Mouse (Mus musculus) stomach, embryonic 14.5 days (tissue): ENCODE data around the gene Sap18. TPM values are rescaled to one million over a fixed set of nuclear protein-coding genes. Genes with fewer than 3 reads are reported as not detected.

Experiments
- ATAC-seq: fragments of 200-750 bp; cut with Nextera tagmentation; 2 replicates; pipeline ENCODE4 v1.8.0; 2017; ENCODE audit warnings: low read depth, moderate TSS enrichment; ENCODE audit not compliant: insufficient number of reproducible peaks, insufficient read depth, low FRiP score
- H3K27ac ChIP-seq: fragments of 300-500 bp; sonication (generic); 2 replicates; pipeline ENCODE4 v1.5.1; 2014; ENCODE audit warnings: mild to moderate bottlenecking, low read length, moderate library complexity, mixed read lengths
- H3K27me3 ChIP-seq: fragments of 300-500 bp; sonication (generic); 2 replicates; pipeline ENCODE4 v1.6.1; 2014; ENCODE audit warnings: low read length, control low read depth, mixed read lengths; ENCODE audit not compliant: control insufficient read depth, insufficient read depth
- H3K36me3 ChIP-seq: fragments of 300-500 bp; sonication (generic); 2 replicates; pipeline ENCODE4 v1.6.1; 2014; ENCODE audit warnings: mild to moderate bottlenecking, control low read depth, low read length, moderate library complexity, mixed read lengths; ENCODE audit not compliant: control insufficient read depth, insufficient read depth
- H3K4me1 ChIP-seq: fragments of 300-500 bp; sonication (generic); 2 replicates; pipeline ENCODE4 v1.6.1; 2014; ENCODE audit warnings: low read length, control low read depth, mixed read lengths; ENCODE audit not compliant: control insufficient read depth, insufficient read depth
- H3K4me2 ChIP-seq: fragments of 300-500 bp; sonication (generic); replicated peaks from 2 replicates; pipeline ENCODE4 v1.6.1; 2014; ENCODE audit warnings: low read depth, low read length, control low read depth
- H3K4me3 ChIP-seq: fragments of 300-500 bp; sonication (generic); 2 replicates; pipeline ENCODE4 v1.5.1; 2014; ENCODE audit warnings: low read depth, low read length, control low read depth
- H3K9ac ChIP-seq: fragments of 300-500 bp; sonication (generic); replicated peaks from 2 replicates; pipeline ENCODE4 v1.6.1; 2014; ENCODE audit warnings: low read depth, mild to moderate bottlenecking, control low read depth, low read length, moderate library complexity, mixed read lengths
- H3K9me3 ChIP-seq: fragments of 300-500 bp; sonication (generic); 2 replicates; pipeline ENCODE4 v1.6.1; 2016; ENCODE audit warnings: low read depth, low read length, control low read depth; ENCODE audit not compliant: control insufficient read depth
- WGBS: fragments of 180-500 bp; shearing (Covaris S2); extraction: QIAGEN DNeasy Blood & Tissue Kit; methylation state at CpG from one replicate; pipeline ENCODE4 v1.1.7; 2014; 5-methylcytosine and 5-hydroxymethylcytosine counted together
- polyA plus RNA-seq: library from polyadenylated mRNA; unstranded; fragments of >200 nt; fragmentation: Nextera tagmentation; extraction: Ambion mirVana; gene quantifications from 2 replicates; pipeline ENCODE4 v1.2.1, GENCODE M21; 2014

Gene Sap18
- polyA plus RNA-seq, 1 experiment from 2014 or later, result 59.4 TPM

GRCm38 (mm10) chr14:57803731-57804130 is 5.8 kb downstream of the Sap18 start:
- Histone ChIP-seq H3K4me2 (no peak overlapping the region), H3K27ac (no peak overlapping the region), H3K9me3 (no peaks in the 10 kb centered on the region), H3K4me3 (no peak overlapping the region), H3K9ac (no peak overlapping the region), H3K36me3 (peaks cover 60% of the 10 kb centered on the region), H3K27me3 (no peaks in the 10 kb centered on the region), H3K4me1 (peaks cover 10% of the 10 kb centered on the region; the same call in 1 of the 2 replicates)
- ATAC-seq, result no peak
- 82% methylated on average over 4 of the region's 4 CpGs for WGBS

DNA sequence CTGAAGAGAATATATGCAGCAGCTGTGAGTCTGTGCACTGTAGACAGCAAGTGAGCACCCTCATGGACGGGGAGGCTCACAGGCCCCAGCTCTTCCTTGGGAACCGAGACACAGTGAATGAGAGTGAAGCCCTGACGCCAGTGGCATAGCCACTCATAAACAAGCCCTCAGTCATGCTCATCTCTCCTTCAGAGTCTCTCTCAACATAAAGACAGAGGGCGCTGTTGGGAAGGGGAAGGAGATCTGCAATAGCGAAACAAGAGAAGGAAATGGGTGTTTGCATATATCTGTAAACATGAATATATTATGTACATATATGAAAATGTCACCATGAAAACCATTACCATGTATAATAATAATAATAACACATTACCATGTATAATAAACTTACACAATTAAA is 10.6 kb downstream of the Sap18 start:
- no peak for ATAC-seq
- H3K36me3 ChIP-seq, result peaks cover 52% of the 10 kb centered on the region
- no peaks in the 10 kb centered on the region for H3K9me3 ChIP-seq
- no peaks in the 10 kb centered on the region for H3K4me1 ChIP-seq
- H3K4me3 ChIP-seq, result no peak overlapping the region
- H3K9ac ChIP-seq, result no peak overlapping the region
- no peak overlapping the region for H3K27ac ChIP-seq
- 79% methylated on average over 5 of the region's 5 CpGs for WGBS
- H3K27me3 ChIP-seq, result no peaks in the 10 kb centered on the region
- no peak overlapping the region for H3K4me2 ChIP-seq

DNA sequence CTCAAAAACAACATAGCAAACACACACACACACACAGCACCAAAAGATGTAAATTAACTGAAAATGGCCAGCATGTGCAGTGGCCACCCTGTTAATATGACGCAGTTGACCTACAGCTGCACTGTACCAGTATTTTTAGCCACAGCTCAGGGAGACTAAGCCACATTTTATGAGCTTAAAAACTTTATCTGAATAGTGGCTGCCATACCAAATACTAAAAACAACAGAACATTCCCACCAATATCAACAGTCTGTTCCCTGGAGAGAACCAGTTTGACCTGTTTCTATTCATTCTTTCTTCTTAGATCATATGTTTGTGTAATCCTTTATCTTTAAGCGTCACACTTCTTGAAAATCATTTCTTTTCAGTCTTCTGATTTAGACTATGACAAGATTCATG is 12.9 kb downstream of the Sap18 start:
- 69% methylated on average over 2 of the region's 2 CpGs for WGBS
- H3K36me3 ChIP-seq, result peaks cover 34% of the 10 kb centered on the region
- H3K4me3 ChIP-seq, result no peak overlapping the region
- H3K9me3 ChIP-seq, result no peaks in the 10 kb centered on the region
- H3K4me2 ChIP-seq, result no peak overlapping the region
- ATAC-seq, result peak; percentile 64; the same call in 1 of the 2 replicates
- H3K27me3 ChIP-seq, result no peaks in the 10 kb centered on the region
- peak overlapping the region; percentile 66; the same call in 1 of the 2 replicates for H3K27ac ChIP-seq
- H3K4me1 ChIP-seq, result no peaks in the 10 kb centered on the region
- H3K9ac ChIP-seq, result no peak overlapping the region

GRCm38 (mm10) chr14:57811844-57812243 is 13.9 kb downstream of the Sap18 start:
- Histone ChIP-seq H3K9ac (no peak overlapping the region), H3K27me3 (no peaks in the 10 kb centered on the region), H3K9me3 (no peaks in the 10 kb centered on the region), H3K36me3 (peaks cover 33% of the 10 kb centered on the region), H3K4me3 (no peak overlapping the region), H3K27ac (no peak overlapping the region), H3K4me1 (no peaks in the 10 kb centered on the region), H3K4me2 (no peak overlapping the region)
- no peak for ATAC-seq
- WGBS, result 96% methylated on average over 5 of the region's 5 CpGs

GRCm38 (mm10) chr14:57820839-57821238 is 22.9 kb downstream of the Sap18 start:
- no peak overlapping the region for H3K27ac ChIP-seq
- no peak overlapping the region for H3K9ac ChIP-seq
- peaks cover 6% of the 10 kb centered on the region for H3K4me1 ChIP-seq
- H3K27me3 ChIP-seq, result no peaks in the 10 kb centered on the region
- no peaks in the 10 kb centered on the region for H3K9me3 ChIP-seq
- 79% methylated on average over 4 of the region's 4 CpGs for WGBS
- peaks cover 38% of the 10 kb centered on the region for H3K36me3 ChIP-seq
- H3K4me3 ChIP-seq, result no peak overlapping the region
- H3K4me2 ChIP-seq, result no peak overlapping the region
- no peak for ATAC-seq

DNA sequence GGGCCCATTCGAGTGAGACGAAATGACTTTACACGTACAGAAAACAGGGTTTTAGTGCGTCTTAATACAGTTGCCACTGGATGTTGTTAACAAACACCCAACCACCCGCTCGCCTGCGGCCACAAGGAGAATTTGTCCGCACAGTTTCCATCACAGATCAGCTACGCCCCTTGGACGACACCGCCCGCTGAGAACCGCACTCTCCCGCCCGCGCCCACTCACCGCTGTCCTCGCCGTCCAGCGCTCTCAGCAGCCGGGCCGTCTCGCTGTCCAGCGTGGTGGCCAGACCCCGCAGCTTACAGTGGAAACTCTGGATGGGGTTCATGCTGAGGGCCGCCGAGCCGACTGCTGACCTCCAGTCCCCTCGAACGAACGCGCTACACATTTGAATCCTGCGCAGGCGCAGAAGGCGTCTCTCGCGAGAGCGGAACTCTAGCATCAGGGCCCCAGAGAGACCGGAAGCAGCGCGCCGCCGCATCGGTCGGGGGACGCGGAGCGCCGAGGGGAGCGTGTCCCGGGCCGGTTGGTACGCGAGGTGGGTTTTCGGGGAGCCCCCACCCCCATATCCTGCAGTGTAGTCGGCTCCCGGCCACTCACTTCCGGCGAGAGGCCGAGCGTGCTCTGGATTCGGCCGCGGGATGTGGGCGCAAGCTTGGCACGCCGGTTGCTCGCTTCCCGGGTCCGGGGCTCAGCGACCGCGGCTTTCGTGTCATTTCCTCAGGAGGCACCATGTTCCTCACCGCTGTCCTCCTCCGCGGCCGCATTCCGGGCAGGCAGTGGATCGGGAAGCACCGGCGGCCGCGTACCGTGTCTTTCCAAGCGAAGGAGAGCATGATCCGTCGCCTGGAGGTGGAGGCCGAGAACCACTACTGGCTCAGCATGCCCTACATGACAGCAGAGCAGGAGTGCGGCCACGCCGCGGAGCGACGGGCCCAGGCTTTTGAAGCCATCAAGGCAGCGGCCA is 28.1 kb downstream of the Sap18 start, which contains the start of the genes Ska3 and Mrpl57:
Gene Ska3, minus strand, starts transcription at position 398 of the 964 bp plus-strand sequence.
Gene Mrpl57, plus strand, starts transcription at position 447 of the 964 bp plus-strand sequence.
- Histone ChIP-seq H3K4me1 (peaks cover 17% of the 10 kb centered on the region), H3K4me2 (peak within 1 kb of the TSS; percentile 72), H3K4me3 (peak within 1 kb of the TSS; percentile 81), H3K27me3 (no peaks in the 10 kb centered on the region), H3K9me3 (no peaks in the 10 kb centered on the region), H3K27ac (peak within 1 kb of the TSS; percentile 90), H3K9ac (peak within 1 kb of the TSS; percentile 81), H3K36me3 (peaks cover 7% of the 10 kb centered on the region; the same call in 1 of the 2 replicates)
- ATAC-seq, result peak; percentile 95
- under 1% methylated on average over 87 of the region's 96 CpGs for WGBS

DNA sequence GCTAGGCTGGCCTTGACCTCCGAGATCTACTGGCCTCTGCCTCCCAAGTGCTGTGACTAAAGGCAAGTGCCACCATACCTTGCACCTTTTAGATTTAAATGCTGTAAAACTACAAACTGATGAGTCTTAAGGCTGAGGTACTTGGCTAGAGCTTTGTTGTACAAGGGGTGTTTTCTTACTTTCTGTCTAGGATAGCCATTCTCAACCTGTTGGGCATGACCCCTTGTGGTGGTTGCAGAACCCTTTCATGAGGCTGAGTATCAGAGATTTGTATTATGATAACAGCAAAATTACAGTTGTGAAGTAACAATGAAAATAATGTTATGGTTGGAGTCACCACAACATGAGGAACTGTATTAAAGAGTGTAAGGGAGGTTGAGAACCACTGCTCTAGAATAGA is 29.3 kb downstream of the Sap18 start:
- Histone ChIP-seq H3K4me2 (peak overlapping the region; percentile 72), H3K27ac (no peak overlapping the region), H3K4me3 (peak overlapping the region; percentile 81), H3K27me3 (no peaks in the 10 kb centered on the region), H3K9ac (peak overlapping the region; percentile 81; the same call in 1 of the 2 replicates), H3K36me3 (peaks cover 3% of the 10 kb centered on the region; the same call in 1 of the 2 replicates), H3K9me3 (no peaks in the 10 kb centered on the region), H3K4me1 (peaks cover 17% of the 10 kb centered on the region)
- 71% methylated on average over 1 of the region's 1 CpGs for WGBS
- ATAC-seq, result no peak

DNA sequence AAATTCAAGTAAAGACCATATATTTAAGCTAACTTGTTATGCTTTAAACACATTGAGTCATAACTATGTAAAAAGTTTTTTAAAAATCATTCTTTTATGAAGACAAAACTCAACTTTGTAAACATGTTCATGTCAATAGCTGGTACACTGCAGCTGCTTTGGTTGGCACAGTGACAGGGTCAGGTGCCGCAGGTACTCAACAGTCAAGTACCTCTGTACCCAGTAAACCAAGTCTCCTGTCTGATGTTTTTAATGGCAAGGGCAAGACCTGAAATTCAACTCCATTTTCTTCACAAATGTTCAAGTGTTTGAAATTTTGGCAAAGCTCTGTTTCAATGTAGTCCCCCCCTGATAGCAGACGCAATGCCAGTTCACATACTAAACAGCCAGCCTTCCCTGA is 35.5 kb downstream of the Sap18 start:
- Histone ChIP-seq H3K27me3 (no peaks in the 10 kb centered on the region), H3K4me2 (no peak overlapping the region), H3K4me3 (no peak overlapping the region), H3K36me3 (peaks cover 25% of the 10 kb centered on the region), H3K4me1 (no peaks in the 10 kb centered on the region), H3K9ac (no peak overlapping the region), H3K27ac (no peak overlapping the region), H3K9me3 (no peaks in the 10 kb centered on the region)
- 92% methylated on average over 2 of the region's 2 CpGs for WGBS
- ATAC-seq, result no peak
